ENCODE assay signal across 11 mouse cellular contexts in the genomic region with DNA sequence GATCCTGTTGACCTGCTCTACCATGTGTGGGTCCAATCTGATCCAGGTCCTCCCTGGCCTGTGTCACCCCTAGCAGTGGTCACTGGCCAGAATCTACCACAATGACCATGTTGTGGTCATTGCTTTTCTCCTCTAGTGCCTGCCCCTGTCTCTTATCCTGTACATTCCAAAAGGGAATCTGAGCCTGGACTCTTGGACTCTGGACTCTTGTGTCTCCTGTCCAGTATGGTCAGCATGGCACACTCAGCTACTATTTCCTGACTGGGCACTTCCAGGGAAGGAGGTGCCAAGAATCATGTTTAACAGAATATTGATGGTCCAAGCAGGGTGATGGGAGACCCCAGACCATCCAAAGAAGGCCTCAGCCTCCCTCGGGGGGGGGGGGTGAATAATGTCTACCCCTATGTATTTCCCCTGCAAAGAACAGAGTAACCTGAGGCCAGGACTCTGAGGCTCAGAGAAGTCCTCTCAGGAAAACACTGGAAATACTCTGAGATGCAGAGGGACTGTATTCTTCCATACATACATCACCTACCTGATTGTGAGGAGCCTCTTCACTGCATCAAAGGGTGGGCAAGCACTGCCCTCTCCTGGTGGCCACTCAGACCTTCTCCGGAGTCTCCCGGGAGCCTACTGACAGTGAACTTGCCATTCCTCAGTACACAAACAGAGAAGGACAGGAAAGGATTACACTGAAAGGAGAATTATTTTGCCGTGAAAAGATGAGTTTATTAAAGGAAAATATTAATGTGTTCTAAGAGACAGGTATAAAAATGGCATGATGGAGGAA. TPM values are rescaled to one million over a fixed set of nuclear protein-coding genes. Genes with fewer than 3 reads are reported as not detected.
DNase-seq lines count a peak whose midpoint lies in the region; ATAC-seq and TF ChIP-seq lines count a peak whose summit lies in the region.
"Had no signal": no experiment of that assay in that cellular context is flagged by ENCODE, and none has a peak within 500 bp of the region (broad histone marks: within the 10 kb centered on the region; RNA-seq: fewer than 3 reads in every experiment).

No protein-coding gene starts in this region.

- H3K27ac ChIP-seq in gastrocnemius, adult 2 months = no peak overlapping the region
- no peak overlapping the region for H3K27ac ChIP-seq in lung, postnatal 0 days (ENCODE audit: low read length)
- H3K27ac ChIP-seq: heart, embryonic 13.5 days had no signal

- no peaks in the 10 kb centered on the region for H3K4me1 ChIP-seq in lung, postnatal 0 days (ENCODE audit: insufficient read depth, low read depth, low read length)
- H3K4me1 ChIP-seq: heart, embryonic 13.5 days had no signal

- no peak overlapping the region for H3K9ac ChIP-seq in lung, postnatal 0 days (replicated peaks; ENCODE audit: low read depth)
- H3K9ac ChIP-seq: heart, embryonic 13.5 days had no signal

- no peak overlapping the region for H3K4me2 ChIP-seq in lung, postnatal 0 days (replicated peaks; ENCODE audit: low read depth, low read length)
- H3K4me2 ChIP-seq: heart, embryonic 13.5 days had no signal

- no peaks in the 10 kb centered on the region for H3K27me3 ChIP-seq in lung, postnatal 0 days (replicated peaks; ENCODE audit: insufficient read depth, low read length)

- no peak for ATAC-seq in lung, postnatal 0 days

- H3K4me3 ChIP-seq in gastrocnemius, adult 2 months = no peak overlapping the region
- no peak overlapping the region for H3K4me3 ChIP-seq in lung, postnatal 0 days (ENCODE audit: low read depth, low read length)
- H3K4me3 ChIP-seq: heart, embryonic 13.5 days had no signal

- TF ChIP-seq CTCF in gastrocnemius, adult 2 months (IDR thresholded peaks at IDR 0.05) = peak; percentile 25; the same call in 1 of the 2 replicates
- TF ChIP-seq CTCF in lung, postnatal 0 days (IDR thresholded peaks at IDR 0.05) = peak; percentile 39

- intact Hi-C loops in gastrocnemius, adult 2 months (cut with DNase I) = no loop called here

- 38% methylated on average over 4 of the region's 4 CpGs for WGBS in lung, postnatal 0 days

- H3K36me3 ChIP-seq in lung, postnatal 0 days (ENCODE audit: insufficient read depth, low read length) = no peaks in the 10 kb centered on the region
- H3K36me3 ChIP-seq: heart, embryonic 13.5 days had no signal

- DNase-seq in gastrocnemius, adult 2 months = no peak
- no peak for DNase-seq in gastrocnemius, adult 8-10 months (ENCODE audit: low spot score in 2 of 2)
- no peak for DNase-seq in lung, postnatal 0 days (ENCODE audit: low spot score)
- no peak for DNase-seq in lung, postnatal 36 days
- DNase-seq in kidney, adult 8-10 months = peak; percentile 62 to 70
- peak; percentile 45 for DNase-seq in right cerebral cortex, postnatal 14 days
- DNase-seq in spleen, postnatal 14 days (ENCODE audit: low spot score in 2 of 2) = no peak
- DNase-seq in thymus, postnatal 0 days (ENCODE audit: low spot score) = no peak

- TF ChIP-seq EP300 in lung, postnatal 0 days (IDR thresholded peaks at IDR 0.05) = no peak

- H3K9me3 ChIP-seq in lung, postnatal 0 days (ENCODE audit: low read length) = no peaks in the 10 kb centered on the region
- H3K9me3 ChIP-seq: heart, embryonic 13.5 days had no signal

RNA-seq across cellular contexts. Expression of gene Gm39115, which starts 1.4 kb away (rescaled TPM):
- total RNA-seq in gastrocnemius, adult 2 months (2021) = not detected
- total RNA-seq in gastrocnemius, adult 8-10 months (2022) = not detected
- not detected in 2 replicates for polyA plus RNA-seq in lung, postnatal 0 days (2015; fragmentation: Nextera tagmentation; extraction: Ambion mirVana)
- polyA plus RNA-seq in thymus, postnatal 0 days (2015; fragmentation: Nextera tagmentation; extraction: Ambion mirVana) = not detected in 2 replicates
- polyA plus RNA-seq: heart, embryonic 13.5 days; limb, embryonic 14.5 days; urinary bladder, adult 2 months had no signal

RNA-seq across cellular contexts. Expression of gene Gm45337, which starts 10.0 kb away (rescaled TPM):
- not detected for total RNA-seq in gastrocnemius, adult 2 months (2021)
- total RNA-seq in gastrocnemius, adult 8-10 months (2022) = not detected
- not detected in 2 replicates for polyA plus RNA-seq in lung, postnatal 0 days (2015; fragmentation: Nextera tagmentation; extraction: Ambion mirVana)
- not detected in 2 replicates for polyA plus RNA-seq in thymus, postnatal 0 days (2015; fragmentation: Nextera tagmentation; extraction: Ambion mirVana)
- polyA plus RNA-seq: heart, embryonic 13.5 days; limb, embryonic 14.5 days; urinary bladder, adult 2 months had no signal

RNA-seq across cellular contexts. Expression of gene Gm45618, which starts 13.9 kb away (rescaled TPM):
- total RNA-seq in gastrocnemius, adult 2 months (2021) = not detected
- total RNA-seq in gastrocnemius, adult 8-10 months (2022) = not detected
- polyA plus RNA-seq in lung, postnatal 0 days (2015; fragmentation: Nextera tagmentation; extraction: Ambion mirVana) = not detected in 2 replicates
- polyA plus RNA-seq in thymus, postnatal 0 days (2015; fragmentation: Nextera tagmentation; extraction: Ambion mirVana) = not detected in 2 replicates
- polyA plus RNA-seq: heart, embryonic 13.5 days; limb, embryonic 14.5 days; urinary bladder, adult 2 months had no signal

RNA-seq across cellular contexts. Expression of gene Gm29735, which starts 22.5 kb away (rescaled TPM):
- not detected for total RNA-seq in gastrocnemius, adult 2 months (2021)
- not detected for total RNA-seq in gastrocnemius, adult 8-10 months (2022)
- not detected in 2 replicates for polyA plus RNA-seq in lung, postnatal 0 days (2015; fragmentation: Nextera tagmentation; extraction: Ambion mirVana)
- polyA plus RNA-seq in thymus, postnatal 0 days (2015; fragmentation: Nextera tagmentation; extraction: Ambion mirVana) = not detected in 2 replicates
- polyA plus RNA-seq: heart, embryonic 13.5 days; limb, embryonic 14.5 days; urinary bladder, adult 2 months had no signal

RNA-seq across cellular contexts. Expression of gene Gm4553, which starts 31.1 kb away (rescaled TPM):
- not detected for total RNA-seq in gastrocnemius, adult 2 months (2021)
- total RNA-seq in gastrocnemius, adult 8-10 months (2022) = not detected
- not detected in 2 replicates for polyA plus RNA-seq in lung, postnatal 0 days (2015; fragmentation: Nextera tagmentation; extraction: Ambion mirVana)
- not detected in 2 replicates for polyA plus RNA-seq in thymus, postnatal 0 days (2015; fragmentation: Nextera tagmentation; extraction: Ambion mirVana)
- polyA plus RNA-seq: heart, embryonic 13.5 days; limb, embryonic 14.5 days; urinary bladder, adult 2 months had no signal

Comparison
In these comparisons a context has a peak if more than half of its experiments do, and no peak if none do; other contexts are left out.
1. DNase-seq: peak in kidney, adult 8-10 months (2 of 2) and right cerebral cortex, postnatal 14 days (single experiment); none in gastrocnemius, adult 2 months (single experiment), gastrocnemius, adult 8-10 months (0 of 2), lung, postnatal 0 days (single experiment), lung, postnatal 36 days (single experiment), spleen, postnatal 14 days (0 of 2) and thymus, postnatal 0 days (single experiment).